Mouse (Mus musculus) hindbrain, embryonic 16.5 days (tissue): ENCODE results near the gene Kidins220. TPM values are rescaled to one million over a fixed set of nuclear protein-coding genes. Genes with fewer than 3 reads are reported as not detected.

ENCODE experiments used
- ATAC-seq: fragments of 200-750 bp; cut with Nextera tagmentation; 2 replicates; pipeline ENCODE4 v1.8.0; 2017; ENCODE audit warnings: moderate TSS enrichment, moderate library complexity
- H3K27ac ChIP-seq: fragments of 300-500 bp; sonication (generic); 2 replicates; pipeline ENCODE4 v1.5.1; 2014; ENCODE audit warnings: low read depth, mild to moderate bottlenecking, control low read depth, low read length, moderate library complexity
- H3K27me3 ChIP-seq: fragments of 300-500 bp; sonication (generic); replicated peaks from 2 replicates; pipeline ENCODE4 v1.6.1; 2014; ENCODE audit warnings: low read length; ENCODE audit not compliant: control insufficient read depth, insufficient read depth
- H3K36me3 ChIP-seq: fragments of 300-500 bp; sonication (generic); 2 replicates; pipeline ENCODE4 v1.6.1; 2014; ENCODE audit warnings: mild to moderate bottlenecking, low read length, moderate library complexity, mixed read lengths; ENCODE audit not compliant: control insufficient read depth, insufficient read depth
- H3K4me1 ChIP-seq: fragments of 300-500 bp; sonication (generic); 2 replicates; pipeline ENCODE4 v1.6.1; 2014; ENCODE audit warnings: low read depth, low read length; ENCODE audit not compliant: control insufficient read depth, insufficient read depth
- H3K4me2 ChIP-seq: fragments of 300-500 bp; sonication (generic); 2 replicates; pipeline ENCODE4 v1.6.1; 2014; ENCODE audit warnings: mild to moderate bottlenecking, low read length, control low read depth, moderate library complexity
- H3K4me3 ChIP-seq: fragments of 300-500 bp; sonication (generic); 2 replicates; pipeline ENCODE4 v1.5.1; 2014; ENCODE audit warnings: mild to moderate bottlenecking, low read length, control low read depth, moderate library complexity
- H3K9ac ChIP-seq: fragments of 300-500 bp; sonication (generic); 2 replicates; pipeline ENCODE4 v1.6.1; 2014; ENCODE audit warnings: low read depth, mild to moderate bottlenecking, control low read depth, low read length, moderate library complexity
- H3K9me3 ChIP-seq: fragments of 300-500 bp; sonication (generic); 2 replicates; pipeline ENCODE4 v1.6.1; 2014; ENCODE audit warnings: mild to moderate bottlenecking, low read length, moderate library complexity; ENCODE audit not compliant: control insufficient read depth
- WGBS: fragments of 180-500 bp; shearing (Covaris S2); extraction: QIAGEN DNeasy Blood & Tissue Kit; methylation state at CpG from one replicate; pipeline ENCODE4 v1.1.7; 2014; 5-methylcytosine and 5-hydroxymethylcytosine counted together
- polyA plus RNA-seq: library from polyadenylated mRNA; unstranded; fragments of >200 nt; fragmentation: Nextera tagmentation; extraction: Ambion mirVana; gene quantifications from 2 replicates; pipeline ENCODE4 v1.2.1, GENCODE M21; 2015

Gene Kidins220
- polyA plus RNA-seq, 1 experiment from 2014 or later: 114 TPM

DNA sequence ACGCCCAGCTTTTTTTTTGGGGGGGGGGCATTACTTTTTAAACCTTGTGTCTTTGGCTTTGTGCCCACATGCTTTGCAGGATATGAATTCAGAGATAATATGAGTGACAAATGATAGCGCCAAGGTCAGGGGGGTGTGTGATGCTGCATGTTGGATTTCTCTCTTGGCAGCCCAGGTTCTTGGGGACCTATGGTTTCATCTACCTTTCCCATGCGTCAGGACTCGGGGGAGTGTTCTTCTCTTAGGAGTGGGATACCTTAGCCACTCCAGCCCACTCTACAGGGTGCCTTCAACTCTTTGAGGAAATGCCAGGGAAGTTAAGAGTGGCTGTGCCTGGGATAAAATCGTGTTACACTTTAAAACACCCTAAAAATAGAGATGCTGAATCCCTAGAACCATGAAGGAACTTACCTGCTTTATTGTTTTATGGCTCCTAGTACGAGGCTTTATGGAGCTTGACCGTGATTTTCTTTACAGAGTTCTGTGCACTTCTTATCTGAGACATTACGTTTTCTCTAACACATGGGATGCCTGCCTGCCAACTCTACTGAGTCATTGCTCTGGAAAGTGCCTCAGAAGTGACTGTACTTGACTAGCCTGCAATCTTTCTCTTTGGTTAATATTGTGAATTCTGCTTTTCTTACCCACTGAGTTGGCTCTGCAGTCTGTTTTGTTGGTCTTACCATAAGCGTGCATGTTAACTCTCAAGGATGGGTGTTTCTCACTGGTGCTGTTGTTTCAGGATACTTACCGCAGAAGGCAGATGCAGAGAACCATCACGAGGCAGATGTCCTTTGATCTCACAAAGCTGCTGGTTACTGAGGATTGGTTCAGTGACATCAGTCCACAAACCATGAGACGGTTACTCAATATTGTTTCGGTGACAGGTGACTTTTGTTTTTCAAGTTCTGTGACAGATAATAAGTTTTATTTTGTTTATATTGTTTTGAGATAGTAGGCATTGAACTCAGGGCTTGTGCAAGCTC is 38.1 kb downstream of the Kidins220 start:
- Histone ChIP-seq H3K36me3 (peaks cover 69% of the 10 kb centered on the region), H3K9me3 (no peaks in the 10 kb centered on the region), H3K27me3 (no peaks in the 10 kb centered on the region), H3K4me3 (no peak overlapping the region), H3K4me2 (no peak overlapping the region), H3K27ac (no peak overlapping the region), H3K4me1 (no peaks in the 10 kb centered on the region), H3K9ac (no peak overlapping the region)
- no peak for ATAC-seq
- 88% methylated on average over 13 of the region's 13 CpGs for WGBS

- 98% methylated on average over 5 of the region's 5 CpGs for WGBS
- H3K27me3 ChIP-seq: no peaks in the 10 kb centered on the region
- H3K4me1 ChIP-seq: no peaks in the 10 kb centered on the region
- H3K9me3 ChIP-seq: no peaks in the 10 kb centered on the region
- ATAC-seq: no peak
- H3K27ac ChIP-seq: no peak overlapping the region
- H3K4me3 ChIP-seq: no peak overlapping the region
- H3K9ac ChIP-seq: no peak overlapping the region
- no peak overlapping the region for H3K4me2 ChIP-seq
- peaks cover 70% of the 10 kb centered on the region for H3K36me3 ChIP-seq
These were observed 39.7 kb downstream of the Kidins220 start for GRCm38 (mm10) chr12:25014307-25014927.

- no peaks in the 10 kb centered on the region for H3K9me3 ChIP-seq
- no peak overlapping the region for H3K4me2 ChIP-seq
- WGBS: 91% methylated on average over 7 of the region's 7 CpGs
- H3K27me3 ChIP-seq: no peaks in the 10 kb centered on the region
- H3K27ac ChIP-seq: no peak overlapping the region
- H3K9ac ChIP-seq: no peak overlapping the region
- H3K36me3 ChIP-seq: peaks cover 68% of the 10 kb centered on the region
- H3K4me3 ChIP-seq: no peak overlapping the region
- no peaks in the 10 kb centered on the region for H3K4me1 ChIP-seq
- ATAC-seq: no peak
These were observed 40.2 kb downstream of the Kidins220 start for GRCm38 (mm10) chr12:25014938-25015337.

DNA sequence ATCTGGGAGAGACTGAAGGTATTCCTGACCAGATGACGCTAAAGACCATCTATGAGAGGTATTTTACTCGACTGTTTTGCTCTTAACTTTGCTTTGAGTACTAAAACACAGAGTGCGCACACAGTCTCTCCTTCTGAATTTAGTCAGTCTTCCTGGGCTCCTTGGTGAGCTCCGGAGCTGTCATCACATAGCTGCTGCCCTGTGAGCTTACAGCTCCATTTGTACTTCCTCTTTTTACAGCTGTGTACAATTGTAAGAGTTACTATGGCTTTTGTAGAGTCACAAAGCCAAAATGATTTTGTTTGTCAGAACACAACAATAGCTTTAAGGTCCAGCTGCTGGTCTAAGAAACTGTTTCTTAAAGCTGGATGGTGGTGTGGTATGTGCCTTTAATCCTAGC is 42.3 kb downstream of the Kidins220 start:
- Histone ChIP-seq H3K4me2 (no peak overlapping the region), H3K4me3 (no peak overlapping the region), H3K9me3 (no peaks in the 10 kb centered on the region), H3K27ac (no peak overlapping the region), H3K27me3 (no peaks in the 10 kb centered on the region), H3K9ac (no peak overlapping the region), H3K4me1 (no peaks in the 10 kb centered on the region), H3K36me3 (peaks cover 59% of the 10 kb centered on the region)
- ATAC-seq: no peak
- WGBS: 91% methylated on average over 4 of the region's 4 CpGs

GRCm38 (mm10) chr12:25021057-25021456 is 46.3 kb downstream of the Kidins220 start:
- WGBS: 90% methylated on average over 5 of the region's 5 CpGs
- H3K27ac ChIP-seq: no peak overlapping the region

GRCm38 (mm10) chr12:25024862-25025545 is 50.3 kb downstream of the Kidins220 start:
- ATAC-seq: no peak
- no peak overlapping the region for H3K4me2 ChIP-seq
- no peak overlapping the region for H3K27ac ChIP-seq
- H3K36me3 ChIP-seq: peaks cover 10% of the 10 kb centered on the region
- H3K4me1 ChIP-seq: no peaks in the 10 kb centered on the region
- H3K27me3 ChIP-seq: no peaks in the 10 kb centered on the region
- WGBS: 62% methylated on average over 9 of the region's 9 CpGs
- no peaks in the 10 kb centered on the region for H3K9me3 ChIP-seq
- no peak overlapping the region for H3K9ac ChIP-seq
- H3K4me3 ChIP-seq: no peak overlapping the region

More at GRCm38 (mm10) chr12:25021057-25021456, 46.3 kb downstream of the Kidins220 start:
- Histone ChIP-seq H3K27me3 (no peaks in the 10 kb centered on the region), H3K4me2 (no peak overlapping the region), H3K9me3 (no peaks in the 10 kb centered on the region), H3K4me1 (no peaks in the 10 kb centered on the region), H3K9ac (no peak overlapping the region), H3K36me3 (peaks cover 34% of the 10 kb centered on the region), H3K4me3 (no peak overlapping the region)
- ATAC-seq: no peak

DNA sequence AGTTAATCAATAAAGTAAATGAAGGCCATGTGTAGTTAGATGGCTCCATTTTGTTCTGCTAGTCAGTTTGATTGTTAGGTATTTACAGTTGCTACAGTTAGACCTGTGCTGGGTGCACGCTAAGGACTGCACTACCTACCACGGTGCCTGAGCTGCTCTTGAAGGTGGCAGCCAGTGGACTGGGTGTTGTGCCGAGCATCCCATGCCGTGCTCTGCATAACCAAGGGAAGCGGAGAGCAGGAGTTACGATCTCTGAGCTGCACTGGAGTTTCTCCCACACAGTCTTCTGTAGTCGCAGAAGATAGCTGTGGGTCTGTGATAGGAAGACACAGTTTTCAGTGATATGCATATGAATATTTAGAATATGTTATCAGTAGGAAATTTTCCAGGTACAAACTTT is 51.6 kb downstream of the Kidins220 start:
- Histone ChIP-seq H3K27me3 (no peaks in the 10 kb centered on the region), H3K9ac (no peak overlapping the region), H3K4me2 (no peak overlapping the region), H3K4me3 (no peak overlapping the region), H3K27ac (no peak overlapping the region), H3K36me3 (peaks cover 11% of the 10 kb centered on the region), H3K9me3 (no peaks in the 10 kb centered on the region), H3K4me1 (no peaks in the 10 kb centered on the region)
- 84% methylated on average over 7 of the region's 7 CpGs for WGBS
- no peak; the same call in 1 of the 2 replicates for ATAC-seq

GRCm38 (mm10) chr12:25027416-25027815 is 52.7 kb downstream of the Kidins220 start:
- no peak overlapping the region for H3K4me2 ChIP-seq
- H3K36me3 ChIP-seq: peaks cover 11% of the 10 kb centered on the region
- peak; percentile 59 for ATAC-seq
- no peaks in the 10 kb centered on the region for H3K27me3 ChIP-seq
- no peak overlapping the region for H3K27ac ChIP-seq
- H3K4me3 ChIP-seq: no peak overlapping the region
- no peaks in the 10 kb centered on the region for H3K9me3 ChIP-seq
- no peak overlapping the region for H3K9ac ChIP-seq
- 31% methylated on average over 2 of the region's 2 CpGs for WGBS
- H3K4me1 ChIP-seq: no peaks in the 10 kb centered on the region
